Mouse (Mus musculus): ENCODE results near the gene Pdcd10.

GRCm38 (mm10) chr3:75468154-75468553, 88.5 kb downstream of the Pdcd10 start:
- TF ChIP-seq SRF (IDR thresholded peaks at IDR 0.05; ENCODE audit: control insufficient read depth, insufficient read length, low read depth) (no peak), MAX (IDR thresholded peaks at IDR 0.05; ENCODE audit: low read depth) (no peak), POLR2A (IDR thresholded peaks at IDR 0.05; ENCODE audit: insufficient read length, low read depth) (no peak), MYOG (IDR thresholded peaks at IDR 0.05; ENCODE audit: control insufficient read depth in 1 of 3, insufficient read depth in 1 of 3, insufficient read length in 2 of 3, low read depth in 2 of 3) (no peak), E2F4 (IDR thresholded peaks at IDR 0.05; ENCODE audit: insufficient read depth) (no peak), CEBPB (IDR thresholded peaks at IDR 0.05; ENCODE audit: insufficient read depth, poor library complexity, severe bottlenecking) (no peak), TCF12 (IDR thresholded peaks at IDR 0.05; ENCODE audit: insufficient read depth, poor library complexity, severe bottlenecking) (no peak), POLR2AphosphoS2 (IDR thresholded peaks at IDR 0.05; ENCODE audit: insufficient read length, low read depth) (no peak)

Data from myocyte (in vitro differentiated cells).